Mouse (Mus musculus): ENCODE results near the gene Stx12. TPM values are rescaled to one million over a fixed set of nuclear protein-coding genes. Genes with fewer than 3 reads are reported as not detected.

Gene Stx12
- total and polyA plus RNA-seq, 3 experiments, result 16.8 to 22.0 TPM; not detected in 1

DNA sequence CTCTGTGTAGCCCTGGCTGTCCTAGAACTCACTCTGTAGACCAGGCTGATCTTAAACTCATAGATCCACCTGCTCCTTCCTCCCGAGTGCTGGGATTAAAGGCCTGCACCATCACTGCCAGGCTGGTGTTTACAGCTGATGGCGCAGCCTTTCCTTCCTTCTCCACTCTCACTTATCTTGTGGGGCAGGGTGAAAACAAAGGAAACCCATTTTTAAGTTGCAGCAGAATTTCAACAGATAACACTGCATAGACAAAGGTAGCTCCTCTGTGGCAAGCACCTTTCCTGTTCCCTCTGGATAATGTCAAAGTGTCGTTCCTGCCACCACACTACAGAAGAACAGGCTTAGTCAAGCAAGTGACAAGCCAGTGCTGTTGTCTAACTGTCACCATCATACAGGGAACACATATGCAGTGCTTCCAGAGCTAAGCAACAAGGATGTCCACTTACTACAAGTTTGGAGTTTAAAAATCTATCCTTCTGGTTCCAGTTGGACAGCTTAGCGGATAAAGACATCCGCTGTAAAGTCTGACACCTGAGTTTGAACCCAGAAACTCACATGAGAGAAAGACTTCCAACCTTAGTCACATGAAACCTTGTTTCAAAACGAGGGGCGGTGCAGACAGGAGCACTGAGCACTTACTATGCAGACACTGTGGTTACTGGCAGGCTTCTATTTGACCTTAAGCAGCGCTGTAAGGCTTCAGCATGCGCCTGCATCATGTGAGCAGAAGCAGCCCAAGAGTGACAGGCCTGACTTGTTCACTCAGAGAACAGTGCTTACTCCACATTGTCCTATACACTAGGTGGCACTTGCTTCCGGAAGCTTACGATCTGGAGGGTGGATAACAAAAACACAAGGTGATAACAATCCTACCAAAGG is 10.6 kb downstream of the Stx12 start:
- Histone ChIP-seq H3K9me3 (replicated peaks; ENCODE audit: insufficient read depth, low read length) (no peaks in the 10 kb centered on the region), H3K4me3 (ENCODE audit: control insufficient read depth in 1 of 2, insufficient read depth in 1 of 2, low read depth in 2 of 2, low read length in 2 of 2) (no peak overlapping the region), H3K27me3 (ENCODE audit: control insufficient read depth in 1 of 2, insufficient read depth in 2 of 2, low read length in 2 of 2) (no peaks in the 10 kb centered on the region), H3K79me2 (ENCODE audit: control insufficient read depth, insufficient read depth, low read length, poor library complexity) (peaks cover 14% of the 10 kb centered on the region), H3K27ac (ENCODE audit: control insufficient read depth, low read depth, low read length) (no peak overlapping the region), H3K36me3 (ENCODE audit: control insufficient read depth in 1 of 2, insufficient read depth in 2 of 2, low read length in 2 of 2) (peaks cover 9 to 13% of the 10 kb centered on the region in 2 experiments), H3K9ac (ENCODE audit: control insufficient read depth, low read depth, low read length, poor library complexity, severe bottlenecking) (no peak overlapping the region), H3K4me1 (ENCODE audit: control insufficient read depth in 1 of 2, insufficient read depth in 2 of 2, low read length in 2 of 2) (peaks cover 11 to 18% of the 10 kb centered on the region in 2 experiments; a peak in 3 of 4 replicates)
- peak; percentile 40 for DNase-seq (ENCODE audit: low read depth, low spot score)
- no peak for TF ChIP-seq ZKSCAN1 (IDR thresholded peaks at IDR 0.05; ENCODE audit: low read depth, low read length)
- no peak for TF ChIP-seq SMC3 (IDR thresholded peaks at IDR 0.05; ENCODE audit: low read depth, low read length)
- no peak for TF ChIP-seq MAFK (IDR thresholded peaks at IDR 0.05; ENCODE audit: borderline replicate concordance, low read depth, low read length)
- peak; percentile 39; the same call in 1 of the 2 replicates for TF ChIP-seq RCOR1 (IDR thresholded peaks at IDR 0.05; ENCODE audit: low read depth, low read length)
- TF ChIP-seq ELF1 (IDR thresholded peaks at IDR 0.05; ENCODE audit: low read depth, low read length), result no peak
- no peak for TF ChIP-seq TBP (IDR thresholded peaks at IDR 0.05; ENCODE audit: low read depth, low read length)
- TF ChIP-seq ETS1 (IDR thresholded peaks at IDR 0.05; ENCODE audit: low read depth, low read length), result peak; percentile 78
- no peak for TF ChIP-seq USF2 (IDR thresholded peaks at IDR 0.05; ENCODE audit: borderline replicate concordance in 1 of 2, insufficient read depth in 1 of 2, low read depth in 1 of 2, low read length in 2 of 2)
- no peak for TF ChIP-seq USF1 (IDR thresholded peaks at IDR 0.05; ENCODE audit: low read depth, low read length)
- TF ChIP-seq CTCF (IDR thresholded peaks at IDR 0.05 in 2 of 3, conservative IDR thresholded peaks at IDR 0.05 in 1 of 3; ENCODE audit: control insufficient read depth in 1 of 3, insufficient read depth in 1 of 3, low read depth in 2 of 3, low read length in 3 of 3, poor library complexity in 1 of 3, severe bottlenecking in 1 of 3), result no peak
- no peak for TF ChIP-seq POLR2AphosphoS2 (IDR thresholded peaks at IDR 0.05; ENCODE audit: low read length)
- TF ChIP-seq MYC (IDR thresholded peaks at IDR 0.05; ENCODE audit: low read depth, low read length), result no peak
- no peak for TF ChIP-seq ZMIZ1 (IDR thresholded peaks at IDR 0.05; ENCODE audit: low read depth, low read length)
- TF ChIP-seq NELFE (IDR thresholded peaks at IDR 0.05; ENCODE audit: low read depth, low read length), result no peak
- TF ChIP-seq KAT2A (conservative IDR thresholded peaks at IDR 0.05; ENCODE audit: low read depth, low read length), result no peak
- TF ChIP-seq POLR2AphosphoS5 (IDR thresholded peaks at IDR 0.05; ENCODE audit: borderline replicate concordance, low read depth, low read length), result no peak
- TF ChIP-seq E2F4 (IDR thresholded peaks at IDR 0.05; ENCODE audit: borderline replicate concordance, low read depth, low read length), result no peak
- TF ChIP-seq MXI1 (IDR thresholded peaks at IDR 0.05; ENCODE audit: low read depth, low read length), result no peak
- no peak for TF ChIP-seq MAX (IDR thresholded peaks at IDR 0.05; ENCODE audit: low read length)
- no peak for TF ChIP-seq CHD1 (IDR thresholded peaks at IDR 0.05; ENCODE audit: low read depth, low read length)
- TF ChIP-seq TCF12 (IDR thresholded peaks at IDR 0.05; ENCODE audit: low read depth, low read length), result peak; percentile 62
- no peak for TF ChIP-seq ZNF384 (IDR thresholded peaks at IDR 0.05; ENCODE audit: low read depth, low read length)
- TF ChIP-seq UBTF (IDR thresholded peaks at IDR 0.05; ENCODE audit: borderline replicate concordance, insufficient read depth, low read depth, low read length), result no peak
- no peak for TF ChIP-seq MEF2A (IDR thresholded peaks at IDR 0.05; ENCODE audit: extremely low read depth, insufficient replicate concordance, low read depth, low read length, poor library complexity, severe bottlenecking)
- TF ChIP-seq NRF1 (IDR thresholded peaks at IDR 0.05; ENCODE audit: insufficient read depth, low read depth, low read length, poor library complexity, severe bottlenecking), result no peak
- peak; percentile 36; the same call in 1 of the 2 replicates for TF ChIP-seq SIN3A (IDR thresholded peaks at IDR 0.05; ENCODE audit: low read length)
- no peak for TF ChIP-seq POLR2A (IDR thresholded peaks at IDR 0.05; ENCODE audit: control insufficient read depth in 1 of 2, insufficient read depth in 1 of 2, low read depth in 1 of 2, low read length in 2 of 2, poor library complexity in 1 of 2)
- peak; percentile 19; the same call in 1 of the 2 replicates for TF ChIP-seq TAL1 (IDR thresholded peaks at IDR 0.05; ENCODE audit: low read length)
- no peak for TF ChIP-seq ZC3H11A (IDR thresholded peaks at IDR 0.05; ENCODE audit: low read depth, low read length)
- peak; percentile 24; the same call in 1 of the 2 replicates for TF ChIP-seq GATA1 (IDR thresholded peaks at IDR 0.05; ENCODE audit: low read depth, low read length)
- peak; percentile 24 to 59; a peak in 1 of 4 replicates for TF ChIP-seq EP300 (IDR thresholded peaks at IDR 0.05; ENCODE audit: low read depth in 1 of 2, low read length in 2 of 2)
- no peak for TF ChIP-seq CHD2 (IDR thresholded peaks at IDR 0.05; ENCODE audit: low read length)
- no peak for TF ChIP-seq MYB (IDR thresholded peaks at IDR 0.05; ENCODE audit: low read depth, low read length)
- TF ChIP-seq JUND (IDR thresholded peaks at IDR 0.05; ENCODE audit: low read depth, low read length), result no peak
- TF ChIP-seq GABPA (IDR thresholded peaks at IDR 0.05; ENCODE audit: low read depth, low read length), result no peak
- no peak for TF ChIP-seq RAD21 (IDR thresholded peaks at IDR 0.05; ENCODE audit: low read depth, low read length)

Data from MEL (cell line).